Mouse (Mus musculus) forebrain, embryonic 15.5 days (tissue): Measurements from ENCODE around the gene Gm16181. TPM values are rescaled to one million over a fixed set of nuclear protein-coding genes. Genes with fewer than 3 reads are reported as not detected.

Source experiments
- ATAC-seq: fragments of 200-750 bp; cut with Nextera tagmentation; replicated peaks from 2 replicates; pipeline ENCODE4 v1.8.0; 2017; ENCODE audit warnings: mild to moderate bottlenecking, moderate TSS enrichment, moderate library complexity
- H3K27ac ChIP-seq: fragments of 300-500 bp; sonication (generic); replicated peaks from 2 replicates; pipeline ENCODE4 v1.5.1; 2015; ENCODE audit warnings: mild to moderate bottlenecking, inconsistent platforms
- H3K27me3 ChIP-seq: fragments of 300-500 bp; sonication (generic); 2 replicates; pipeline ENCODE4 v1.6.1; 2015; ENCODE audit warnings: inconsistent platforms
- H3K36me3 ChIP-seq: fragments of 300-500 bp; sonication (generic); 2 replicates; pipeline ENCODE4 v1.6.1; 2015; ENCODE audit warnings: mild to moderate bottlenecking, inconsistent platforms
- H3K4me1 ChIP-seq: fragments of 300-500 bp; sonication (generic); 2 replicates; pipeline ENCODE4 v1.6.1; 2015; ENCODE audit warnings: inconsistent platforms
- H3K4me2 ChIP-seq: fragments of 300-500 bp; sonication (generic); replicated peaks from 2 replicates; pipeline ENCODE4 v1.6.1; 2015; ENCODE audit warnings: mild to moderate bottlenecking, inconsistent platforms
- H3K4me3 ChIP-seq: fragments of 300-500 bp; sonication (generic); 2 replicates; pipeline ENCODE4 v1.5.1; 2015; ENCODE audit warnings: mild to moderate bottlenecking, inconsistent platforms
- H3K9ac ChIP-seq: fragments of 300-500 bp; sonication (generic); replicated peaks from 2 replicates; pipeline ENCODE4 v1.6.1; 2015; ENCODE audit warnings: mild to moderate bottlenecking, inconsistent platforms
- H3K9me3 ChIP-seq: fragments of 300-500 bp; sonication (generic); 2 replicates; pipeline ENCODE4 v1.6.1; 2016; ENCODE audit warnings: inconsistent platforms
- WGBS: fragments of 180-500 bp; shearing (Covaris S2); methylation state at CpG from one replicate; pipeline ENCODE4 v1.1.7; 2015; ENCODE audit warnings: mixed read lengths; 5-methylcytosine and 5-hydroxymethylcytosine counted together
- polyA plus RNA-seq: library from polyadenylated mRNA; unstranded; fragments of >200 nt; fragmentation: Nextera tagmentation; extraction: Ambion mirVana; gene quantifications from 2 replicates; pipeline ENCODE4 v1.2.1, GENCODE M21; 2015

Gm16181 gene
- polyA plus RNA-seq, 1 experiment from 2014 or later, result 0.61 TPM

- Histone ChIP-seq H3K27me3 (peaks cover 28% of the 10 kb centered on the region), H3K4me3 (no peak overlapping the region), H3K9ac (no peak overlapping the region), H3K4me1 (peaks cover 11% of the 10 kb centered on the region), H3K36me3 (no peaks in the 10 kb centered on the region), H3K4me2 (no peak overlapping the region), H3K27ac (no peak overlapping the region), H3K9me3 (no peaks in the 10 kb centered on the region)
- WGBS, result 26% methylated on average over 8 of the region's 8 CpGs
- no peak for ATAC-seq
Observed at GRCm38 (mm10) chr17:35198946-35199345, 21.7 kb upstream of the Gm16181 start.

GRCm38 (mm10) chr17:35200398-35200797 lies 20.2 kb upstream of the Gm16181 start:
- WGBS, result 89% methylated on average over 11 of the region's 11 CpGs
- no peak for ATAC-seq

GRCm38 (mm10) chr17:35201128-35201527 lies 19.5 kb upstream of the Gm16181 start:
- Histone ChIP-seq H3K9ac (no peak overlapping the region), H3K9me3 (no peaks in the 10 kb centered on the region), H3K27ac (no peak overlapping the region), H3K4me3 (no peak overlapping the region), H3K36me3 (no peaks in the 10 kb centered on the region), H3K4me2 (no peak overlapping the region), H3K27me3 (peaks cover 13% of the 10 kb centered on the region), H3K4me1 (peaks cover 2% of the 10 kb centered on the region)
- 85% methylated on average over 11 of the region's 11 CpGs for WGBS
- ATAC-seq, result no peak

More at GRCm38 (mm10) chr17:35200398-35200797, 20.2 kb upstream of the Gm16181 start:
- Histone ChIP-seq H3K9ac (no peak overlapping the region), H3K4me1 (peaks cover 9% of the 10 kb centered on the region), H3K36me3 (no peaks in the 10 kb centered on the region), H3K27ac (no peak overlapping the region), H3K9me3 (no peaks in the 10 kb centered on the region), H3K27me3 (peaks cover 19% of the 10 kb centered on the region), H3K4me3 (no peak overlapping the region), H3K4me2 (no peak overlapping the region)

GRCm38 (mm10) chr17:35201787-35202186 lies 18.8 kb upstream of the Gm16181 start, which contains the start of gene Tnf:
Gene Tnf (minus strand): TSS chr17:35202007.
- Histone ChIP-seq H3K4me1 (no peaks in the 10 kb centered on the region), H3K27me3 (peaks cover 7% of the 10 kb centered on the region; the same call in 1 of the 2 replicates), H3K9me3 (no peaks in the 10 kb centered on the region), H3K4me3 (no peak within 1 kb of the TSS), H3K27ac (no peak within 1 kb of the TSS), H3K4me2 (no peak within 1 kb of the TSS), H3K36me3 (no peaks in the 10 kb centered on the region), H3K9ac (no peak within 1 kb of the TSS)
- WGBS, result 54% methylated on average over 13 of the region's 13 CpGs
- no peak for ATAC-seq

- no peak for ATAC-seq
- no peak overlapping the region for H3K27ac ChIP-seq
- H3K4me1 ChIP-seq, result no peaks in the 10 kb centered on the region
- H3K27me3 ChIP-seq, result 0 out of 2 replicates have a peak, but pooled peaks cover 3% of the 10 kb centered on the region
- no peaks in the 10 kb centered on the region for H3K9me3 ChIP-seq
- H3K4me3 ChIP-seq, result no peak overlapping the region
- 84% methylated on average over 4 of the region's 4 CpGs for WGBS
- H3K36me3 ChIP-seq, result no peaks in the 10 kb centered on the region
- H3K4me2 ChIP-seq, result no peak overlapping the region
- H3K9ac ChIP-seq, result no peak overlapping the region
Observed at GRCm38 (mm10) chr17:35202442-35202841, 18.2 kb upstream of the Gm16181 start.

- no peaks in the 10 kb centered on the region for H3K9me3 ChIP-seq
- H3K4me3 ChIP-seq, result no peak within 1 kb of the TSS
- no peaks in the 10 kb centered on the region for H3K36me3 ChIP-seq
- WGBS, result 28% methylated on average over 20 of the region's 20 CpGs
- 0 out of 2 replicates have a peak within 1 kb of the TSS, but pooled peaks have one; percentile 1 for H3K9ac ChIP-seq
- H3K27ac ChIP-seq, result no peak within 1 kb of the TSS
- ATAC-seq, result no peak
- H3K4me1 ChIP-seq, result no peaks in the 10 kb centered on the region
- no peak within 1 kb of the TSS for H3K4me2 ChIP-seq
- H3K27me3 ChIP-seq, result 0 out of 2 replicates have a peak, but pooled peaks cover 3% of the 10 kb centered on the region
Observed at GRCm38 (mm10) chr17:35204494-35205379, 15.9 kb upstream of the Gm16181 start, which contains the start of gene Lta. Gene Lta (minus strand): TSS chr17:35205351.

- no peaks in the 10 kb centered on the region for H3K9me3 ChIP-seq
- no peaks in the 10 kb centered on the region for H3K36me3 ChIP-seq
- no peaks in the 10 kb centered on the region for H3K4me1 ChIP-seq
- H3K9ac ChIP-seq, result 0 out of 2 replicates have a peak overlapping the region, but pooled peaks have one; percentile 1
- H3K4me2 ChIP-seq, result no peak overlapping the region
- no peak for ATAC-seq
- 0 out of 2 replicates have a peak, but pooled peaks cover 3% of the 10 kb centered on the region for H3K27me3 ChIP-seq
- no peak overlapping the region for H3K4me3 ChIP-seq
- WGBS, result 63% methylated on average over 10 of the region's 10 CpGs
- H3K27ac ChIP-seq, result no peak overlapping the region
Observed at GRCm38 (mm10) chr17:35205380-35205769, 15.3 kb upstream of the Gm16181 start.

GRCm38 (mm10) chr17:35209785-35210535 lies 10.7 kb upstream of the Gm16181 start:
- no peak for ATAC-seq
- no peaks in the 10 kb centered on the region for H3K27me3 ChIP-seq
- no peak overlapping the region for H3K9ac ChIP-seq
- no peaks in the 10 kb centered on the region for H3K4me1 ChIP-seq
- H3K9me3 ChIP-seq, result no peaks in the 10 kb centered on the region
- no peak overlapping the region for H3K27ac ChIP-seq
- no peak overlapping the region for H3K4me3 ChIP-seq
- no peak overlapping the region for H3K4me2 ChIP-seq
- WGBS, result 72% methylated on average over 12 of the region's 12 CpGs
- H3K36me3 ChIP-seq, result no peaks in the 10 kb centered on the region

GRCm38 (mm10) chr17:35210593-35210992 lies 10.0 kb upstream of the Gm16181 start:
- no peaks in the 10 kb centered on the region for H3K9me3 ChIP-seq
- H3K4me1 ChIP-seq, result no peaks in the 10 kb centered on the region
- no peak overlapping the region for H3K4me2 ChIP-seq
- no peak for ATAC-seq
- WGBS, result 91% methylated on average over 3 of the region's 3 CpGs
- no peak overlapping the region for H3K9ac ChIP-seq
- no peak overlapping the region for H3K27ac ChIP-seq
- H3K36me3 ChIP-seq, result no peaks in the 10 kb centered on the region
- no peaks in the 10 kb centered on the region for H3K27me3 ChIP-seq
- no peak overlapping the region for H3K4me3 ChIP-seq

GRCm38 (mm10) chr17:35213071-35213470 lies 7.6 kb upstream of the Gm16181 start:
- no peak overlapping the region for H3K27ac ChIP-seq
- no peaks in the 10 kb centered on the region for H3K4me1 ChIP-seq
- no peak overlapping the region for H3K4me2 ChIP-seq
- ATAC-seq, result no peak
- H3K36me3 ChIP-seq, result no peaks in the 10 kb centered on the region
- H3K4me3 ChIP-seq, result no peak overlapping the region
- H3K9ac ChIP-seq, result no peak overlapping the region
- H3K27me3 ChIP-seq, result no peaks in the 10 kb centered on the region
- no peaks in the 10 kb centered on the region for H3K9me3 ChIP-seq
- 94% methylated on average over 5 of the region's 5 CpGs for WGBS

GRCm38 (mm10) chr17:35218516-35219193 lies 2.0 kb upstream of the Gm16181 start:
- H3K36me3 ChIP-seq, result peaks cover 18% of the 10 kb centered on the region
- no peak for ATAC-seq
- H3K4me2 ChIP-seq, result no peak overlapping the region
- H3K27me3 ChIP-seq, result no peaks in the 10 kb centered on the region
- no peak overlapping the region for H3K27ac ChIP-seq
- no peaks in the 10 kb centered on the region for H3K4me1 ChIP-seq
- WGBS, result 85% methylated on average over 18 of the region's 18 CpGs
- no peak overlapping the region for H3K4me3 ChIP-seq
- H3K9ac ChIP-seq, result no peak overlapping the region
- no peaks in the 10 kb centered on the region for H3K9me3 ChIP-seq
